Mouse (Mus musculus): ENCODE results near the gene Sec61a2. TPM values are rescaled to one million over a fixed set of nuclear protein-coding genes. Genes with fewer than 3 reads are reported as not detected.

Gene Sec61a2
- total and polyA plus RNA-seq, 2 experiments from 2014 or later = 101 to 106 TPM

DNA sequence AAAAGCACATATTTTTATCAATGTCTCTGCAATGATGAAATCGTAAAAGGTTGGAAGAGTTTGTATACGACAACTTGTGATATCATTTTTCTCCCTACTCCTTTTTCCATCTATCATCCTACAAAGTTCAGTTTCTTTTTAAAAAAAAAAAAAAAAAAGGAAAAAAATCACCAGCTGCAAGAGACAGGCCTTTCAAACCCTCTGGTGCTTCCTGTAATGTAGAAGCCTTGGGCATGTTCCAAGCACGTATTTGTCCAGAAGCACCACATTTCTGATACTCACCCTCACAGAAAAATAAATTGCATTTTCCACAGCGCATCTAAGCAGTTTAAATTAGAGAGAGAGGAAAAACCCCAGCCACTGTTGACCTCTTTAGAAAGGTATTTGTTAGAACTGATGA, 49.4 kb downstream of the Sec61a2 start:
- no peak for DNase-seq (ENCODE audit: low spot score)
- H3K4me2 ChIP-seq (ENCODE audit: low read depth, low read length, poor library complexity, severe bottlenecking) = peak overlapping the region; percentile 49
- ATAC-seq (ENCODE audit: low FRiP score) = no peak
- H3K27ac ChIP-seq (ENCODE audit: low read depth, low read length) = no peak overlapping the region
- no peaks in the 10 kb centered on the region for H3K9me3 ChIP-seq (ENCODE audit: low read length)
- no peaks in the 10 kb centered on the region for H3K27me3 ChIP-seq (ENCODE audit: insufficient read depth, low read length)
- H3K36me3 ChIP-seq (ENCODE audit: insufficient read depth, low read length) = peaks cover 10% of the 10 kb centered on the region
- no peaks in the 10 kb centered on the region for H3K4me1 ChIP-seq (ENCODE audit: insufficient read depth, low read length)
- WGBS = 38% methylated on average over 4 of the region's 4 CpGs
- no peak for TF ChIP-seq CTCF (IDR thresholded peaks at IDR 0.05)
- peak overlapping the region; percentile 75 for H3K4me3 ChIP-seq (ENCODE audit: low read depth, low read length)
- no peak overlapping the region; the same call in 1 of the 2 replicates for H3K9ac ChIP-seq (replicated peaks; ENCODE audit: low read length, poor library complexity, severe bottlenecking)

DNA sequence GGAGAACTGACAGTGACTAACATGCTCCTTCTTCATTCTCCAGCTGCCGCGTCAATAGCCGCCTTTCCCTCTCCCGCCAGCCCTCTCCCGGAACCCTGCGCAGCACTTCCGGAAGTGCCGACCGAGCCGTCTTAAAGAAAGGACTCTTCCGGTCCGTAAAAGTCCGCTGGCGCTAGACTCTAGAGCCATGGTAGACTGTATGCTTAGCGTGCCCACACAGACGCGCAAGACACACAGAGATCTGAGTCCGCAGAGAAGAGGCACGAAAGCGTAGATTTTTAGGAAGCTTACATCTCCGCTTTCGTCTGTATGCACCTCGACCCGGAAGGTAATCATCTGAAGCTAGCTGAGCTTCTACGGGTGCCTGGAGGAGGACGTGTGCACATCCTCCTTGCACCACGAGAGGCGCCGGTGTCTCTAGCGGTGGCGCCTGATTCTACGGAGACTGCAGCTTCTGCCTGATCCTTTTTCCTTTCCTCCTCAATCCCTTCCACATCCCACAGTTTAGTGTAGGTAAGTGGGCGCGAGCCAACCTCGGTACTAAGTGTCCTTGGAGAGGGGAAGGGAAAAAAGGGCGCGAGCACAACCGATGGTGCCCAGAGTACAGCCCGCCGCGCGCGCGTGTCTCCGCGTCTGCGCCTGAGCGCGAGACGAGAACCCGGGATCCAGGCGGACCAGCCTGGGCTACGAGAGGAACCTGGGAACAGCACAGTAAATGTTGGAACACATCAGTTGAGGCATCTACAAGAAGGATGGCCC, 50.2 kb downstream of the Sec61a2 start, which contains the start of the genes Nudt5 and Cdc123:
TSS of gene Nudt5 (plus strand) at position 147 of the 759 bp plus-strand sequence.
TSS of gene Cdc123 (minus strand) at position 292 of the 759 bp plus-strand sequence.
- WGBS = under 1% methylated on average over 53 of the region's 53 CpGs
- Histone ChIP-seq H3K4me1 (ENCODE audit: insufficient read depth, low read length) (no peaks in the 10 kb centered on the region), H3K36me3 (ENCODE audit: insufficient read depth, low read length) (peaks cover 12% of the 10 kb centered on the region), H3K9me3 (ENCODE audit: low read length) (no peaks in the 10 kb centered on the region), H3K4me2 (ENCODE audit: low read depth, low read length, poor library complexity, severe bottlenecking) (peak within 1 kb of the TSS; percentile 64), H3K4me3 (ENCODE audit: low read depth, low read length) (peak within 1 kb of the TSS; percentile 75), H3K27me3 (ENCODE audit: insufficient read depth, low read length) (no peaks in the 10 kb centered on the region), H3K9ac (replicated peaks; ENCODE audit: low read length, poor library complexity, severe bottlenecking) (peak within 1 kb of the TSS; percentile 81), H3K27ac (ENCODE audit: low read depth, low read length) (peak within 1 kb of the TSS; percentile 96)
- peak; percentile 95 for ATAC-seq (ENCODE audit: low FRiP score)
- TF ChIP-seq CTCF (IDR thresholded peaks at IDR 0.05) = peak; percentile 91
- DNase-seq (ENCODE audit: low spot score) = peak; percentile 96

DNA sequence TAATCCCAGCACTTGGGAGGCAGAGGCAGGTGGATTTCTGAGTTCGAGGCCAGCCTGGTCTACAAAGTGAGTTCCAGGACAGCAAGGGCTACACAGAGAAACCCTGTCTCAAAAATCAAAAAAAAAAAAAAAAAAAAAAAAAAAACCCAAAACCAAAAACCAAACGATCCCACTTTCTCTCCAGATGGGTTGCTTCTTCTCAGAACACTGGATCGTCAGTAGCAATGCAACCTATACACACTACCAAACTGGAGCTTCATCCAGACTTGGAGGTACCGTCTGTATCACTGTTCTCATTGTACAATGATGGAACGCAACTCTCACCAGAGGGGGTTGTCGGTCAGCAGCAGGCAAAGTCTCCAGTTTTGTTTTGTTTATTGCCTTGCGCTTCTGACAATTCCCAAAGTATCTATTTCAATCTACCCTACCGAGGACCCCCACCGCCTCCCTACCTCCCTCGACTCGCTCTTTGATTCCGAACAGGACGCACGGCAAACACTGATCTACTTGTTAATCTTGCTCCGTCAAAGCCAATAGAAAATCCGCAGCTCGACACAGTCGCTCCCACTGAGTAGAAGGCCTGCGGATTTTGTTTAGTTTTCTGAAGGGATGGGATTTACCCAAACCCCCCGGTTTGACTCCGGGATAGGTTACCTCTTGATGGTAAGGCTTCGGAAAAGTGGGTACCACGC, 50.9 kb downstream of the Sec61a2 start:
- no peaks in the 10 kb centered on the region for H3K4me1 ChIP-seq (ENCODE audit: insufficient read depth, low read length)
- peaks cover 17% of the 10 kb centered on the region for H3K36me3 ChIP-seq (ENCODE audit: insufficient read depth, low read length)
- DNase-seq (ENCODE audit: low spot score) (no peak), ATAC-seq (ENCODE audit: low FRiP score) (peak; percentile 42)
- no peaks in the 10 kb centered on the region for H3K9me3 ChIP-seq (ENCODE audit: low read length)
- no peaks in the 10 kb centered on the region for H3K27me3 ChIP-seq (ENCODE audit: insufficient read depth, low read length)
- peak; percentile 15; the same call in 1 of the 2 replicates for TF ChIP-seq CTCF (IDR thresholded peaks at IDR 0.05)
- WGBS = 5% methylated on average over 23 of the region's 23 CpGs
- H3K4me3 ChIP-seq (ENCODE audit: low read depth, low read length) = peak overlapping the region; percentile 75
- peak overlapping the region; percentile 96 for H3K27ac ChIP-seq (ENCODE audit: low read depth, low read length)
- H3K9ac ChIP-seq (replicated peaks; ENCODE audit: low read length, poor library complexity, severe bottlenecking) = peak overlapping the region; percentile 81
- peak overlapping the region; percentile 64 for H3K4me2 ChIP-seq (ENCODE audit: low read depth, low read length, poor library complexity, severe bottlenecking)

- 96% methylated on average over 11 of the region's 11 CpGs for WGBS
- no peak for TF ChIP-seq CTCF (IDR thresholded peaks at IDR 0.05)
- Histone ChIP-seq H3K4me1 (ENCODE audit: insufficient read depth, low read length) (no peaks in the 10 kb centered on the region), H3K9me3 (ENCODE audit: low read length) (no peaks in the 10 kb centered on the region), H3K9ac (replicated peaks; ENCODE audit: low read length, poor library complexity, severe bottlenecking) (no peak overlapping the region), H3K27ac (ENCODE audit: low read depth, low read length) (no peak overlapping the region), H3K4me3 (ENCODE audit: low read depth, low read length) (no peak overlapping the region), H3K4me2 (ENCODE audit: low read depth, low read length, poor library complexity, severe bottlenecking) (no peak overlapping the region), H3K27me3 (ENCODE audit: insufficient read depth, low read length) (no peaks in the 10 kb centered on the region), H3K36me3 (ENCODE audit: insufficient read depth, low read length) (peaks cover 22% of the 10 kb centered on the region)
- DNase-seq (ENCODE audit: low spot score) (no peak), ATAC-seq (ENCODE audit: low FRiP score) (no peak)
These were observed 54.4 kb downstream of the Sec61a2 start for GRCm38 (mm10) chr2:5840815-5841214.

- 95% methylated on average over 5 of the region's 5 CpGs for WGBS
- H3K4me3 ChIP-seq (ENCODE audit: low read depth, low read length) = no peak overlapping the region
- no peak for TF ChIP-seq CTCF (IDR thresholded peaks at IDR 0.05)
- no peak for DNase-seq (ENCODE audit: low spot score)
- no peaks in the 10 kb centered on the region for H3K4me1 ChIP-seq (ENCODE audit: insufficient read depth, low read length)
- no peak overlapping the region for H3K4me2 ChIP-seq (ENCODE audit: low read depth, low read length, poor library complexity, severe bottlenecking)
- no peak overlapping the region for H3K27ac ChIP-seq (ENCODE audit: low read depth, low read length)
- H3K36me3 ChIP-seq (ENCODE audit: insufficient read depth, low read length) = peaks cover 16% of the 10 kb centered on the region
- ATAC-seq (ENCODE audit: low FRiP score) = no peak
- H3K27me3 ChIP-seq (ENCODE audit: insufficient read depth, low read length) = no peaks in the 10 kb centered on the region
- no peak overlapping the region for H3K9ac ChIP-seq (replicated peaks; ENCODE audit: low read length, poor library complexity, severe bottlenecking)
- no peaks in the 10 kb centered on the region for H3K9me3 ChIP-seq (ENCODE audit: low read length)
These were observed 69.8 kb downstream of the Sec61a2 start for GRCm38 (mm10) chr2:5825265-5825913.
